Mouse (Mus musculus): ENCODE measurements around the gene Rap1a. TPM values are rescaled to one million over a fixed set of nuclear protein-coding genes. Genes with fewer than 3 reads are reported as not detected.
A peak's percentile ranks its signal among the peaks of the same experiment; 100 is the strongest.

Rap1a gene
- total and polyA plus RNA-seq, 3 experiments, result 32.3 to 64.5 TPM; not detected in 1

GRCm38 (mm10) chr3:105699241-105699933, 101.7 kb downstream of the Rap1a start:
- Histone ChIP-seq H3K9me3 (replicated peaks; ENCODE audit: insufficient read depth, low read length) (no peaks in the 10 kb centered on the region), H3K27me3 (ENCODE audit: control insufficient read depth in 1 of 2, insufficient read depth in 2 of 2, low read length in 2 of 2) (no peaks in the 10 kb centered on the region), H3K9ac (ENCODE audit: control insufficient read depth, low read depth, low read length, poor library complexity, severe bottlenecking) (no peak overlapping the region)
- TF ChIP-seq ZMIZ1 (IDR thresholded peaks at IDR 0.05; ENCODE audit: low read depth, low read length), result no peak
- no peak for TF ChIP-seq NRF1 (IDR thresholded peaks at IDR 0.05; ENCODE audit: insufficient read depth, low read depth, low read length, poor library complexity, severe bottlenecking)
- no peak for TF ChIP-seq MYC (IDR thresholded peaks at IDR 0.05; ENCODE audit: low read depth, low read length)
- TF ChIP-seq CTCF (IDR thresholded peaks at IDR 0.05 in 2 of 3, conservative IDR thresholded peaks at IDR 0.05 in 1 of 3; ENCODE audit: control insufficient read depth in 1 of 3, insufficient read depth in 1 of 3, low read depth in 2 of 3, low read length in 3 of 3, poor library complexity in 1 of 3, severe bottlenecking in 1 of 3), result no peak
- no peak for TF ChIP-seq MYB (IDR thresholded peaks at IDR 0.05; ENCODE audit: low read depth, low read length)
- no peak for TF ChIP-seq NELFE (IDR thresholded peaks at IDR 0.05; ENCODE audit: low read depth, low read length)
- TF ChIP-seq E2F4 (IDR thresholded peaks at IDR 0.05; ENCODE audit: borderline replicate concordance, low read depth, low read length), result no peak
- TF ChIP-seq POLR2AphosphoS2 (IDR thresholded peaks at IDR 0.05; ENCODE audit: low read length), result no peak
- TF ChIP-seq POLR2A (IDR thresholded peaks at IDR 0.05; ENCODE audit: control insufficient read depth in 1 of 2, insufficient read depth in 1 of 2, low read depth in 1 of 2, low read length in 2 of 2, poor library complexity in 1 of 2), result no peak
- TF ChIP-seq RCOR1 (IDR thresholded peaks at IDR 0.05; ENCODE audit: low read depth, low read length), result peak; percentile 42; the same call in 1 of the 2 replicates
- no peak for TF ChIP-seq CHD1 (IDR thresholded peaks at IDR 0.05; ENCODE audit: low read depth, low read length)
- 0 out of 2 replicates have a peak, but pooled peaks have one; percentile 25 for TF ChIP-seq TBP (IDR thresholded peaks at IDR 0.05; ENCODE audit: low read depth, low read length)
- 0 out of 2 replicates have a peak, but pooled peaks have one; percentile 33 for TF ChIP-seq MAFK (IDR thresholded peaks at IDR 0.05; ENCODE audit: borderline replicate concordance, low read depth, low read length)
- no peak for TF ChIP-seq MEF2A (IDR thresholded peaks at IDR 0.05; ENCODE audit: extremely low read depth, insufficient replicate concordance, low read depth, low read length, poor library complexity, severe bottlenecking)
- TF ChIP-seq ZKSCAN1 (IDR thresholded peaks at IDR 0.05; ENCODE audit: low read depth, low read length), result no peak
- peak; percentile 24; the same call in 1 of the 2 replicates for TF ChIP-seq MXI1 (IDR thresholded peaks at IDR 0.05; ENCODE audit: low read depth, low read length)
- no peak for TF ChIP-seq ELF1 (IDR thresholded peaks at IDR 0.05; ENCODE audit: low read depth, low read length)
- TF ChIP-seq HCFC1 (IDR thresholded peaks at IDR 0.05; ENCODE audit: low read depth, low read length), result 0 out of 2 replicates have a peak, but pooled peaks have one; percentile 17
- no peak for TF ChIP-seq SMC3 (IDR thresholded peaks at IDR 0.05; ENCODE audit: low read depth, low read length)
- TF ChIP-seq TCF12 (IDR thresholded peaks at IDR 0.05; ENCODE audit: low read depth, low read length), result peak; percentile 86
- no peak for TF ChIP-seq MAX (IDR thresholded peaks at IDR 0.05; ENCODE audit: low read length)
- no peak for TF ChIP-seq ZC3H11A (IDR thresholded peaks at IDR 0.05; ENCODE audit: low read depth, low read length)
- TF ChIP-seq USF2 (IDR thresholded peaks at IDR 0.05; ENCODE audit: borderline replicate concordance in 1 of 2, insufficient read depth in 1 of 2, low read depth in 1 of 2, low read length in 2 of 2), result no peak
- TF ChIP-seq UBTF (IDR thresholded peaks at IDR 0.05; ENCODE audit: borderline replicate concordance, insufficient read depth, low read depth, low read length), result no peak
- TF ChIP-seq SIN3A (IDR thresholded peaks at IDR 0.05; ENCODE audit: low read length), result peak; percentile 68; the same call in 1 of the 2 replicates
- no peak for TF ChIP-seq USF1 (IDR thresholded peaks at IDR 0.05; ENCODE audit: low read depth, low read length)
- TF ChIP-seq RAD21 (IDR thresholded peaks at IDR 0.05; ENCODE audit: low read depth, low read length), result no peak
- TF ChIP-seq JUND (IDR thresholded peaks at IDR 0.05; ENCODE audit: low read depth, low read length), result no peak
- no peak for TF ChIP-seq KAT2A (conservative IDR thresholded peaks at IDR 0.05; ENCODE audit: low read depth, low read length)
- TF ChIP-seq GABPA (IDR thresholded peaks at IDR 0.05; ENCODE audit: low read depth, low read length), result no peak
- no peak; the same call in 1 of the 2 replicates for TF ChIP-seq BHLHE40 (IDR thresholded peaks at IDR 0.05; ENCODE audit: borderline replicate concordance, low read depth, low read length)
- peak; percentile 59 for TF ChIP-seq TAL1 (IDR thresholded peaks at IDR 0.05; ENCODE audit: low read length)
- TF ChIP-seq ZNF384 (IDR thresholded peaks at IDR 0.05; ENCODE audit: low read depth, low read length), result no peak
- TF ChIP-seq POLR2AphosphoS5 (IDR thresholded peaks at IDR 0.05; ENCODE audit: borderline replicate concordance, low read depth, low read length), result no peak
- TF ChIP-seq ETS1 (IDR thresholded peaks at IDR 0.05; ENCODE audit: low read depth, low read length), result peak; percentile 99
- TF ChIP-seq CHD2 (IDR thresholded peaks at IDR 0.05; ENCODE audit: low read length), result no peak

More at GRCm38 (mm10) chr3:105699241-105699933, 101.7 kb downstream of the Rap1a start:
- DNase-seq (ENCODE audit: low read depth, low spot score), result peak; percentile 86
- Histone ChIP-seq H3K36me3 (ENCODE audit: control insufficient read depth in 1 of 2, insufficient read depth in 2 of 2, low read length in 2 of 2) (peaks cover 0 to 34% of the 10 kb centered on the region in 2 experiments; a peak in 2 of 4 replicates), H3K4me1 (ENCODE audit: control insufficient read depth in 1 of 2, insufficient read depth in 2 of 2, low read length in 2 of 2) (peaks cover 31 to 47% of the 10 kb centered on the region in 2 experiments), H3K4me3 (ENCODE audit: control insufficient read depth in 1 of 2, insufficient read depth in 1 of 2, low read depth in 2 of 2, low read length in 2 of 2) (no peak overlapping the region), H3K79me2 (ENCODE audit: control insufficient read depth, insufficient read depth, low read length, poor library complexity) (no peaks in the 10 kb centered on the region), H3K27ac (ENCODE audit: control insufficient read depth, low read depth, low read length) (peak overlapping the region; percentile 51)

Data from MEL (cell line).